Mouse (Mus musculus): ENCODE results near the gene Mthfd1. TPM values are rescaled to one million over a fixed set of nuclear protein-coding genes. Genes with fewer than 3 reads are reported as not detected.
A peak's percentile ranks its signal among the peaks of the same experiment; 100 is the strongest.

The Mthfd1 gene
- polyA plus RNA-seq, 1 experiment from 2014 or later: 14.9 TPM

DNA sequence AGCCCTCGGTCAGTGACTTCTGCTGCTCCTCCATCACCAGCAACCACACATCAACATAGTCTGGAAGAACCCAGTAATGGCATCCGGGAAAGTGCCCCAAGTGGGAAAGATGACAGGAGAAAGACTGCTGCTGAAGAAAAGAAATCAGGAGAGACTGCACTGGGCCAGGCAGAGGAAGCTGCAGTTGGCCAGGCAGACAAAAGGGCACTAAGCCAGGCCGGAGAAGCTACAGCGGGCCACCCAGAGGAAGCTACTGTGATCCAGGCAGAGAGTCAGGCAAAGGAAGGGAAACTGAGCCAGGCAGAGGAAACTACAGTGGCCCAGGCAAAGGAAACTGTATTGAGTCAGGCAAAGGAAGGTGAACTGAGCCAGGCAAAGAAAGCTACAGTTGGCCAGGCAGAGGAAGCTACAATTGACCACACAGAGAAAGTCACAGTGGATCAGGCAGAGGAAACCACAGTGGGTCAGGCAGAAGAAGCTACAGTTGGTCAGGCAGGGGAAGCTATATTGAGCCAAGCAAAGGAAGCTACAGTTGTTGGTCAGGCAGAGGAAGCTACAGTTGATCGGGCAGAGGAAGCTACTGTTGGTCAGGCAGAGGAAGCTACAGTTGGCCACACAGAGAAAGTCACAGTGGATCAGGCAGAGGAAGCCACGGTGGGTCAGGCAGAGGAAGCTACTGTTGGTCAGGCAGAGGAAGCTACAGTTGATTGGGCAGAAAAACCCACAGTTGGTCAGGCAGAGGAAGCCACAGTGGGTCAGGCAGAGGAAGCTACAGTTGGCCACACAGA lies 73.7 kb downstream of the Mthfd1 start:
- peak overlapping the region; percentile 21 for H3K27ac ChIP-seq
- WGBS (ENCODE audit: missing documents): 66% methylated on average over 6 of the region's 6 CpGs
- no peak overlapping the region for H3K4me3 ChIP-seq (ENCODE audit: inconsistent target)
- H3K79me2 ChIP-seq (ENCODE audit: inconsistent target): no peaks in the 10 kb centered on the region
- no peaks in the 10 kb centered on the region for H3K36me3 ChIP-seq (ENCODE audit: inconsistent target)

DNA sequence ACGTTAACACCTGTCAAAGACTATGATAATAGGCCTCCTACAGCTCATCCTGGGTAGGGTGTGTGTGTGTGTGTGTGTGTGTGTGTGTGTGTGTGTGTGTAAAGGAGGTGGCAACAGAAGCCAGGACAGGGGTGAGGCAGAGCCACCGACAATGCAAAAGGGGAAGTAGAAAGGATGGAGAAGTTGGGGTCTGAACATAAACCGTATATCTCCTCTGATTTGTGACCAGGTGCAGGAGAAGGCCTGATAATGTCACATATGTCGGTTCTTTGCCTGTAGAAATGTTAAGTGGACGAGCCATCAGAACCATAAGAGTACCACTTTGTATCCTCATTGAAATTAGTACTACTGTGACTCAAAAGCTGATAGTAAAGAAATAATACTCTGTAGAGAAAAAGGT lies 78.6 kb downstream of the Mthfd1 start:
- 48% methylated on average over 5 of the region's 5 CpGs for WGBS (ENCODE audit: missing documents)
- Histone ChIP-seq H3K27ac (no peak overlapping the region), H3K4me3 (ENCODE audit: inconsistent target) (no peak overlapping the region), H3K36me3 (ENCODE audit: inconsistent target) (no peaks in the 10 kb centered on the region), H3K79me2 (ENCODE audit: inconsistent target) (no peaks in the 10 kb centered on the region)

DNA sequence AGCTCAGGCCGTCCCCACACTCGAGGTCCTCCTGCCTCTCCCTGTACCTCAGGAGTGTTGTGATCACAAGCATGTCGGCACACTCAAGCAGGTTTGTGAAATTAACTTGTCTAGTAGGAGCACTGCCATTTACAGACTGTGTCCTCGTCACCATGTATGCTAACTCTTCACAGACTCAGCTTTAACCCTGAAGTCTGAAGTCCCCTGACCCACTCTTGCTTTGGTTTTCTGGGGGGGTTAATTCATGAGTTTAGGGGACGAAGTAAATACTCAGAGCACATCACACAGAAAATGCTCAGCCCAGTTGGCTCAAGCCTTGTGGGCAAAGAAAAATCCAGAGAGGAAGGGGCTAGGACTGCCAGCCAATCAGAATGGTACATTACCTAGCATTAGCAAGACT lies 80.5 kb downstream of the Mthfd1 start:
- Histone ChIP-seq H3K79me2 (ENCODE audit: inconsistent target) (no peaks in the 10 kb centered on the region), H3K36me3 (ENCODE audit: inconsistent target) (no peaks in the 10 kb centered on the region), H3K4me3 (ENCODE audit: inconsistent target) (no peak overlapping the region), H3K27ac (no peak overlapping the region)
- 92% methylated on average over 5 of the region's 5 CpGs for WGBS (ENCODE audit: missing documents)

DNA sequence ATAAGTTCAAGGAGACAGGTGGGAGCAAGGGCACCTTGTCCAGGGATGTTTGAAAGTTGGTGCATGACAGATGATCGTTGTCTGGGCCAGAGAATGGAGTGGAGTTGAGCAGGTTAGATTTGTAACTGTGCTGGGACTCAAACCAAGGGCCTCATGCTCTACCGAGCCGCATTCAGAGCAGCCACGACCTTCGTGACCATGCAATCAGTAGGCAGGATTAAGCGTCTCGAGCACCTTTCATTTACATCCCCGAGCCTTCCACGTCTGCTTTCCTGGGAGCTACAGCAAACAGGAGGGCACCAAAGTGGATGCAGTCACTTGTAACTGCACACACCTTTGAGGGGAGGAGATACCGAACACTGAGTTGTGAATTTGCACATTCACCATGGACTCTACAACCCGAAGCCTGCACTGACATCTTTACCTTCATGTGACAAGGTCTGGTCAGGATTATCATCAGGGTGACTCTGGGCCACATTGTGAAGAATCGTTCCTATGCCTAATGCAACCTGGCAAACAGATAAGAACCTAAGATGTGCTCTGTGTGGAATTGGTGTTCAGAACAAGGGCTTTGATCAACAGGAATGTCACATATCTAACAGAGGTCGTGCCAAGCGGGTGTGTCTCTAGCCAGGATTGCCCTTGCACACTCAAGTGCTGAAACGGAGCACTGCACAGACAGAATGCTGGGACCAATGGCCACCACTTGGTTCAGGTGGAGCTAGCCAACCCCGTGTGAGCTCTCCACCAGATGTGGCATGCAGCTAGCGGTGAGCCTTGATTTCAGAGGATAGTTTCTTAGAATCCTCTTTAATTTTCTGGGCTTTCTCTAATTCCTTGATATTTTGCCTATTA lies 81.2 kb downstream of the Mthfd1 start:
- WGBS (ENCODE audit: missing documents): 89% methylated on average over 17 of the region's 17 CpGs
- Histone ChIP-seq H3K4me3 (ENCODE audit: inconsistent target) (no peak overlapping the region), H3K79me2 (ENCODE audit: inconsistent target) (no peaks in the 10 kb centered on the region), H3K27ac (no peak overlapping the region), H3K36me3 (ENCODE audit: inconsistent target) (no peaks in the 10 kb centered on the region)

DNA sequence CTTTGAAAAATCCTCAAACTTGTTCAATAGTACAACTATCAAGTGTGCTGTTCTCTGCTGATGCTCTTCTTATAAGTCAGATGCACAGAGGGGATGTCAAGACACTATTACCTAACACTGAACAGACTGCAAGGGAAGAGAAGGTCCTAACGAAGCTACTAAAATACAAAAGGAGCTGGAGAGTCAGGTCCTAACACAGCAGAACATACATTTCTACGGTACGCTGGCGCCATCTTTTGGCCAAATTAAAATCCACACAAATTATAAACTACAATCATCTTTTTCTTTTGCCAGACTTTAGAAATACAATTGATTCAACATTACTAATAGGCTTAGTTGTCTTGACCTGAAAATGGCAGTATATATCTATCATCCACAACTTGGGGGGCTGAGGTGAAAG lies 86.0 kb downstream of the Mthfd1 start:
- WGBS (ENCODE audit: missing documents): 3% methylated on average over 4 of the region's 4 CpGs
- H3K79me2 ChIP-seq (ENCODE audit: inconsistent target): no peaks in the 10 kb centered on the region
- no peak overlapping the region for H3K4me3 ChIP-seq (ENCODE audit: inconsistent target)
- no peaks in the 10 kb centered on the region for H3K36me3 ChIP-seq (ENCODE audit: inconsistent target)
- no peak overlapping the region for H3K27ac ChIP-seq

DNA sequence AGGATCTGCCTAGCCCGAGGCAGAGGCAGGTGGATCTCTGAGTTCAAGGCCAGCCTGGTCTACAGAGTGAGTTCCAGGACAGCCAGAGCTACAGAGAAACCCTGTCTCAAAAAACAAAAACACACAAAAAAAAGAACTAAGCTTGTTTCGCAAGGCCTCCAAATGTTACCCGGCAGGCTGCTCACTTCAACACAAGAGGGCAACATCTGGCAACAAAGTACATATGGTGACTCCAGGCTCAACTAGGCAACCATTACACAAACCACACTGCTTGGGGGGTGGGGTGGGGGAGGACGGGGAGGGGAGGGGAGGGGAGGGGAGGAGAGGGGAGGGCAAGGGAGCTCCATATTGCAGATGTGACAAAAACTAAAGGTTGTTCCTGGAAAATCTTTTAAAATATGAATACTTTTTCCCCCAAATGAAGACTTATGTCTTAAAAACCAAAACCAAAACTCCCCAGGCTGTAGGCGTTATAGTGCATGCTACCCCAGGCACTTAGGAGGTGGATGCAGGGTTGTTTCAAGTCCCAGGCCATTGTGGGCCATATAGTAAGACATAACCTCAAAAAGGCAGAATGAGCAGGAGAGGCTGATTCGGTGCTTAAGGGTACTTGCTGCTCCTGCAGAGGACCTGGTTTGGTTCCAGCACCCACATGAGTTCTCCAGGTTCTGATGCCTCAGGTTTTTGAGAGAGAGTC lies 90.8 kb downstream of the Mthfd1 start:
- WGBS (ENCODE audit: missing documents): 56% methylated on average over 5 of the region's 6 CpGs

DNA sequence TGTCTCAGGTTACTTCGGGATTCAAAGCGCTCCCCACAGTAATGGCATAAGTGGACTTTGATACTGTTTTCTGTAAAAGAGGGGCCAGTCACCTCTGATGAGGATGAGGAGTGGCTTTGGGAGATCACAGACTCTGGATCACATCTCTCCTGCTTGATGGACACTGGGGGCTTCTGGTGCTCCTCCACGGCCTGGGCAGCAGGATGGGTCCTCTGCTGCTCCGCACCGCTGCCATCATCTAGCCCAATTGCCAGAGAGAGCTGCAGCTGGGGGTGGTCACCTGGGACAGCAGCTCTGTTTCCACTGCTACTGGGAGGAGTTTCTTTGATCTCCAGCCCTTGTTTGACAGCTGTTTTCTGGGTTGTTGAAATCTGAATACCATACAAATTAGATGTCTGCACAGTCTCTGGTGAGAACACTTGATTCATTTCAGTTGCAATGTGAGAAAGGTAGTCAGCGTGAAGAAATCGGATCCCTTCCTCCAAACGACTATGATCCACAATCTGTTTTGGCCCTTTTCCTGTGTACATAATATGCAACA lies 94.7 kb downstream of the Mthfd1 start:
- Histone ChIP-seq H3K79me2 (ENCODE audit: inconsistent target) (no peaks in the 10 kb centered on the region), H3K4me3 (ENCODE audit: inconsistent target) (no peak overlapping the region), H3K27ac (no peak overlapping the region), H3K36me3 (ENCODE audit: inconsistent target) (peaks cover 4% of the 10 kb centered on the region; the same call in 1 of the 2 replicates)
- WGBS (ENCODE audit: missing documents): 94% methylated on average over 8 of the region's 8 CpGs

More for the DNA sequence above, 90.8 kb downstream of the Mthfd1 start:
- Histone ChIP-seq H3K79me2 (ENCODE audit: inconsistent target) (no peaks in the 10 kb centered on the region), H3K36me3 (ENCODE audit: inconsistent target) (peaks cover 4% of the 10 kb centered on the region; the same call in 1 of the 2 replicates), H3K4me3 (ENCODE audit: inconsistent target) (no peak overlapping the region), H3K27ac (no peak overlapping the region)

DNA sequence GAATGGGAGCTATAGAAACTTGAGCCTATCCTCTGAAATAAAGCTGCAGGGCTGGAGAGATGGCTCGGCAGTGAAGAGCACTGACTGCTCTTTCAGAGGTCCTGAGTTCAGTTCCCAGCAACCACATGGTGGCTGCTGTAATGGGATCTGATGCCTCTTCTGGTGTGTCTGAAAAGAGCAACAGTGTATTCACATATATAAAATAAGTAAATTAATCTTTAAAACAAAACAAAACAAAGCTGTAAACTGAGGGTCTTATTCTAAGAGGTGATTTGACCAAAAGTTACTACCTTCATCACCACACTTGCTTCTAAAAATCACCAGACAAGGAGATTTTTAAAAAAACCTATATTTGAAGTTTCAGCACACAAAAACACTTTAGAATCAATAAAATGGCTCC lies 105.8 kb downstream of the Mthfd1 start:
- 79% methylated on average over 1 of the region's 1 CpGs for WGBS (ENCODE audit: missing documents)
- H3K79me2 ChIP-seq (ENCODE audit: inconsistent target): peaks cover 63% of the 10 kb centered on the region
- H3K36me3 ChIP-seq (ENCODE audit: inconsistent target): no peaks in the 10 kb centered on the region
- 0 out of 2 replicates have a peak overlapping the region, but pooled peaks have one; percentile 8 for H3K27ac ChIP-seq
- no peak overlapping the region for H3K4me3 ChIP-seq (ENCODE audit: inconsistent target)

DNA sequence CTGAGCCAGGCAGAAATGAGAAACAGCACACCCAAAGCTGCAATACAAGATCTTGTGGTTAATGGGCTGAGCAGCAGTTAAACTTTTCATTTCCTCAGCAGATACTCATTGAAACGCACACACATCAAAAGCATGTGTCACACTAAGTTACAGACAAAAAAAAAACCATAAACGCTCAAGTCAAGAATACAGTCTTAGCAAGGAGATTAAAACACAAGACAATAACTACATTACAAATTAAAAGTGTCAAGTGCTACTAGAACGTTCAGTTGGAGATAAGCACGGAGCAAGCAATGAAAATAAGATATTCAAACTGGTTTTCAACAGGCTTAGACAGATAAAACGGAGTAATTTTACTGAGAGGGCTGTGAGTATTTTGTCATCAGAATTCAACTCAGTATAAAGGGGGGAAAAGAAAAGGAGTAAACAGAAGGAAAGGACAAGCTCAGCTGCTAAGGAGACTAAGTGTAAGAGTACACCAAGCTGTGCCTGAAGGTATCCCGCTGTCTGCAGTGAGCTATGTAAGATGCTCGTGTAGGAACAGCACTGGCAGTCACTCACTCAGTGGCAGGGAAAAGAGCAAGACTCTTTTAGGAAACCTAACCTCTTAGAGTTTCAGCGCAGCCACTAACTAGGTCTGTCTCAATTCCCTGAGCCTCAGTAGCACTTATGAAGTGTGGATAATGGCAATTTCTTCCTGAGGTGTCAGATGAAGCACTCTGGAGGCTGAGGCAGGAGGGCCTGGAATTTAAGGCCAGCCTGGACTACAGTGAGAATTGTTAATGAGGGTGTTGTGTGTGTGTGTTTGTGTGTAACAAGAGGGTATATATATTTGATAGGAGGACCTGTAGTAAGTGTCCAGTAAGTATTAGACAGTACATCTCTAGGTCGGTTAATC lies 106.6 kb downstream of the Mthfd1 start:
- 30% methylated on average over 9 of the region's 9 CpGs for WGBS (ENCODE audit: missing documents)
- H3K4me3 ChIP-seq (ENCODE audit: inconsistent target): no peak overlapping the region
- H3K79me2 ChIP-seq (ENCODE audit: inconsistent target): peaks cover 71% of the 10 kb centered on the region
- no peaks in the 10 kb centered on the region for H3K36me3 ChIP-seq (ENCODE audit: inconsistent target)
- H3K27ac ChIP-seq: peak overlapping the region; percentile 43

DNA sequence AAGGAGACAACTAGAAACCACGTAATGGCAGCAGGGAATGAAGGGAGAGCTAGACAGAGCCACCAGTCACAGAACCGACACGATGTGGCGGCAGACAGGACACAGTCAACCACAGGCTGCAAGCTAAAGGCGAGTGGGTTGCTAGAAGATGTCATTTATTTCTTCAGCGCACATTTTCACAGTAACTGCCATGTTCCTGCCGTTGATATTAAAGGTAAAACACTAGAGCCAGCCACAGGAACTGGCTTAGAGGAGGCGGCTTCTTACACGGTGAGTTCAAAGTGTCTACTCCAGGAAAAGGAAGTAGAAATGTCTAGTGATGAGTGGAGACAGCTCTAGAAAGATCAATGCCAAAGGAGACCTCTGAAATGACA lies 107.2 kb downstream of the Mthfd1 start:
- WGBS (ENCODE audit: missing documents): 17% methylated on average over 9 of the region's 9 CpGs
- Histone ChIP-seq H3K4me3 (ENCODE audit: inconsistent target) (no peak overlapping the region), H3K27ac (peak overlapping the region; percentile 43), H3K36me3 (ENCODE audit: inconsistent target) (no peaks in the 10 kb centered on the region), H3K79me2 (ENCODE audit: inconsistent target) (peaks cover 77% of the 10 kb centered on the region)

DNA sequence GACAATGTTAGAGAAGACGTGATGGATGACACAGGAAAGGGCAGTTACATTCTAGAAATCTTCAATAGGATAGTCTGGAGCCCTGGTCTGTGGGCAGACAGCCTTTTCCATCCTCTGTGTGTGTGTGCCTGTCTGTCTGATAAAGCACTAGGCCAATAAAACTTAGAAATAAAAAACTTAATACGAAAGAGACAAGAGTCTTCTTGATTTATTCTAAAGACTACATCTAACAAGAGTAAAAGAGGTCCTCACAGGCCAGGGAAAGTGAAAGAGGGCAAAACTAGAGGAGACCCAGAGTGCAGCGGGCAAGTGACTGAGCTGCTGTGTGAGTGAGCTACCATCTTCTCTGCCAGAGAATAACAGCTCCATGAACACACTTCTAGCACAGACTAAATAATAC lies 111.2 kb downstream of the Mthfd1 start:
- no peak overlapping the region for H3K4me3 ChIP-seq (ENCODE audit: inconsistent target)
- no peaks in the 10 kb centered on the region for H3K36me3 ChIP-seq (ENCODE audit: inconsistent target)
- peaks cover 64% of the 10 kb centered on the region for H3K79me2 ChIP-seq (ENCODE audit: inconsistent target)
- H3K27ac ChIP-seq: no peak overlapping the region
- 96% methylated on average over 3 of the region's 3 CpGs for WGBS (ENCODE audit: missing documents)

DNA sequence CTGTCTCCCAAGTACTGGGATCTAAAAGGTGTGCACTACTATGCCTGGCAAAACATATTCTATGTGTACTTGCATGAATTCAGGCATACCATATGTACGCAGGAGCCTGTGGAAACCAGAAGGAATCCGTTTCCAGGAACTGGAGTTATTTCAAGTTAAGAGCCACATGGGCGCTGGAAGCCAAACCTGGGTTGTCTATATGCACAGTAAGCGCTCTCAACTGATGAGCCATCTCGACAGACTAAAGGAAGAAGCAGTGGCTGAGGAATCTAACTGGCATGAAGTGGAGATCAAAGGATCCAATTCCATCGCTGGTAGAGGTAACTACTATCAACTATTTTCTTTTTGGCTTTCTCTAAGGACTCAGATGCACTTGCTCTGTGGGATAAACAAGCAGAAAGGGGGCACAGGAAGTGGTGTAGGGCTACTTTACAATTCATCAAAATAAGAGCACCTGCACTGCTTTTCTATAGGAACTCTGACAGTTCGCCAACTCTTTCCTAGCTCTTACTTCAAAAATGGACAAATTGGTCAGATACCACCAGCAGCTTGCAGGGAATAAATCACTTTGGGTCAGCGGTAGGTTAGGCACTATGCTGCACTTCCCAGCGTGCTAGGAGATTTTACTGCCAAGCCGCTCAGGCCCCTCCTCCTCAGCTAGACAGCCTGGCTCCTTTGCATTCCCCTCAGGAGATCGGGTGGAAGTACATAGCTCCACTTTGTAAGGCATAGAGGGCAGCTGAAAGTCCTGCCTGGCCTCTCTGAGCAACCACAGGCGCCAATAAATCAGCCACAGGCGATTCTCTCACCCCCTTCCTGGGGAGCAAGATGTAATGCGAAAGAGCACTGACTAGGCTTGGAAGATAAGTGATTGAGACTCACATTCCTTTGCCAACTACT lies 112.2 kb downstream of the Mthfd1 start:
- Histone ChIP-seq H3K27ac (0 out of 2 replicates have a peak overlapping the region, but pooled peaks have one; percentile 5), H3K4me3 (ENCODE audit: inconsistent target) (peak overlapping the region; percentile 51; the same call in 1 of the 2 replicates), H3K79me2 (ENCODE audit: inconsistent target) (peaks cover 75% of the 10 kb centered on the region), H3K36me3 (ENCODE audit: inconsistent target) (no peaks in the 10 kb centered on the region)
- WGBS (ENCODE audit: missing documents): 13% methylated on average over 14 of the region's 14 CpGs

All from macrophage (primary cell).